Mouse (Mus musculus) kidney, postnatal 14 days (tissue): ENCODE results near the gene Tex12.

Experiments used
- DNase-seq: peaks from one replicate; pipeline ENCODE4 v3.0.0; 2022; ENCODE audit warnings: mixed read lengths

Tex12 gene

GRCm38 (mm10) chr9:50554241-50555093 lies 6.7 kb downstream of the Tex12 start, which contains the start of gene Il18:
Gene Il18 (plus strand): TSS chr9:50554827.
- peak; percentile 31 for DNase-seq

DNA sequence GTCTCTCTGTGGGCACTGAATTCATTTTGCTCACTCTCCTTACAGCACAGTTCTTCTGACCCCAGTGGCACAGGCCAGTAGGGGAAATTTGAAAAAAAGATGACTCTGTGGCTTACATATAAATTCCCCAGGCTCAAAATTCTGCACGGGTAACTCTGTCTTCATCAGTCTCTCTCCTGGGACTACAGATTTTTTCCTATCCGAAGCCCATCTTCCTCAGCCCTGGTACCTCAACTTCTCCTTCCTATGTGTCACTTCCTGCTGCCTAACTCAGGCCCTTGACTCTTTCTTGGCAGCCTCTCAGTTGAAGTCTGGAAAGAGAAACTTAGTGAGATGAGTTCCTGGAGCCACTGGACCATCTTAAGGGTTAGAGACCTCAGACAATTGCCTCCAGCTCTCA lies 7.6 kb downstream of the Tex12 start:
- DNase-seq: no peak

DNA sequence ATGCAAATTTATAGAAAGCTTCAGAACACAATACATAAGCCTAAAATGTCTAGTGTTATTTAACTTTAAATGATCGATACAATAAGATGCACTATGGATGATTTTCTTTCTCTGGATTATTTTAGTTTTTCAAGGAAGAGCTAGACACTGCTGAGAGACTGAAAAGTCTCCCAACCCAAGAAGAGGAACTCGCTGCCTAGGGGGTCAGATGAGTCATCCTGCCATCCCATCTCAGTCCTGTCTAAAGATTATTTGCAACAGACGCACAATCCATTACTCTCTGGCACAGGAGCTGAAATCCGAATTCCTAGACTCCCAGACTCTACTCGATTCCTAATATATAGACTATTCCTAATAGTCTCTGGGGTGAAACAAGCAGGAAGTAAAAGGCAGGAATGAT lies 8.9 kb downstream of the Tex12 start:
- DNase-seq: no peak

GRCm38 (mm10) chr9:50548936-50549335 lies 12.2 kb downstream of the Tex12 start:
- DNase-seq: no peak

DNA sequence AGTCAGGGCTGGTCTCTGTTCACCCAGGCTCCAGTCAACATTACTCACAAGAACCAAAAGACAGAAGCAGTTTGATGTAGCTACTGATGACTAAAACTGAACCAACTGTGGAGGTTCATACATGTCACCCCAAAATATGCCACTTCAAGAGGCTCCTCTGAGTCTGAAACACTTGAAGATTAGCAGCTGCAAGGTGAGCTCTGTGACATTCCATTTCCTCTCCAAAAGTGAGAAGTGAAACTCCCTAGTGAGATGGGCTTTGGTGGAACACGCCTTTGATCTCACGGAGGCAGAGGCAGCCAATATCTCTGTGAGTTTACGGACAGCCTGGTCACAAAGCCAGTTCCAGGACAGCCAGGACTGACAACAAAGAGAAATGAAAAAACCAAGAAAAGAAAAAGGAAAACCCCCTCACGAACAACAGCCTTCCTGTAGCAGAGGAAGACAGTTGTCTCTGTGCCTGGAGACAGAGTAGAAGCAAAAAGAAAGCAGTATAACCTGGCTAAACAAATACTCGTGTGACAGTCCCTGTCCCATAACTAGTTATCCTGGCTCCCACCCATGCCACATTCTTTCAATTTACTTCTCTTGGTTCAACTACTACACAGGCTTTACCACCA lies 13.2 kb downstream of the Tex12 start:
- DNase-seq: no peak

DNA sequence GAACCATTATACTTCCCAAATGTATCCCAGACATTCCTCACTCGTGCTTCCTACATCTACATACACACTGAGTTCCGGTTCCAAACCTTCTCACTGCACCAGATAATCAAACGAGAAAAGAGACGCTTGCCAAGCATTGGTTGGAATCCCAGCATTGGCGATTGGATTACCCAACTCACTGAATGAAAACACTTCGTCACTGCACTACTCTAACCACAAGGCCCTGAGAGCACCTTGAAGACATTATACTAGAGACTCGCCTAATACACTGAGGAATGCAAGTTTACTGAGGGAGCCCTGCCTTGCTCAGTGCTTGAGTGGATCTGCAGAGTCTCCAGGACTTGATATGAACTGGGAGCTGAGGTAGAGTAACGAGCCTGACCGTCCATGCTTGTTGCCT lies 18.7 kb downstream of the Tex12 start:
- DNase-seq: no peak

DNA sequence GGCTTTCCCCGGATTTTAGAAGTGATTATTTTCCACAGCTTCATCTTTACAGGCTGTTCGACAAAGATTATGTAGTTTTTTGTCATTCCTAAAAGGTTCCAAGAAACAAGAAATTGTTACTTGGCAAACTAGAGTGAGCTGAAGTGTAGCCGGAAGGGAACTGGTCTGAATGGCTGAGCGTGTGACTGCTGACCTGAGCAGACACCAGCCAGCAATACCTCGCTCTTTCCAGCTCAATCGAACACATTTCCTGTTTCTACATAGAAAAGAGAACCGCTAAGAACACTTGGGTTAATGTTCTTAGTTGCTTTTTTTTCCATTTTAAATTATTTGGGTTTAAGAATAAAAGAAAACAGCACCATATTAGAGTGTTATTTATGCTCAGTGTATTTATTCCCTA lies 21.0 kb downstream of the Tex12 start:
- DNase-seq: no peak

- no peak for DNase-seq
These were observed 23.8 kb downstream of the Tex12 start for GRCm38 (mm10) chr9:50537295-50537694.

DNA sequence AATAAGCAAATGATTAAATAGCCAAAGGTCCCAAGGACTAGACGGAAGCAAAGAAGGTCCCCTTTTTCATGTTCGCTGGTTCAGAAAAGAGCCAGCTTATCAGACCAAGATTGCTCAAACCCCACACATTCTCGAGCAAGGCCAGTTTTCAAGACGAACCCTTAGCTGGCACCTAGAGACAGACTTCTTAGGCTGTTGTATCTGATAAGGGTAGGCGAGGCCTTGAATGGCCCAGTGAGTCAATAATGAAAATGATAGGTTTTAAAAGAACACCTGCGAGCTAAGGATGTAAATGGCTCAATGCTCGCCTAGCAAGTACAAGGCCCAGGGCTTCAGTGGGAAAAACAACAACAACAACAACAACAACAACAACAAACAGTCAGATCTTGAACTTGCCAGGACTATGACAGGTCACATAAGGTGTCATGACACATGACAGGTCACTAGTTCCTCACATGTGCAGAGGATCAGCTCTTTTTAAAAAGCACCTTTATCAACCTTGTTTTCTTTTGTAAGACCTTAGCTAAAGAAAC lies 24.5 kb downstream of the Tex12 start:
- no peak for DNase-seq

GRCm38 (mm10) chr9:50535930-50536329 lies 25.2 kb downstream of the Tex12 start:
- no peak for DNase-seq

- DNase-seq: peak; percentile 13
These were observed 27.3 kb downstream of the Tex12 start for GRCm38 (mm10) chr9:50533791-50534190.

DNA sequence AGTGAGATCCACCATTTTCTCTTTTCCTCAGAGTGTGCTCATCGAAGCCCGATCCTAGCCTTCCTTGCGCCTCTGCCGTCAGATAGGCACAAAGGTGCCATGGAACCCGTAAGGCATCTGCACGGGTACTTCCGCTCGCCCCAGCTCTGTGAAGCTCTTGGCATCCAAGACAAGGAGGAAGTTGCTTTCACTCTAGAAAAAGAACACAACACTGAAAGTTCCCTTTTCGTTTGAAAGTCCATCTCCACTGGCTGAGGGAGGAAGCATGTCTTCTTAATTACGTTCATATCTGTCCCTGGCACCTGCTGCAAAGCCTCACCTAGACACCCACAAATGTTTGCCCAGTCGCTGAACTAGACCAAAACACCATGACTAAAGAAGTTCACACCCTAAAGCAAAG lies 27.8 kb downstream of the Tex12 start:
- DNase-seq: no peak

DNA sequence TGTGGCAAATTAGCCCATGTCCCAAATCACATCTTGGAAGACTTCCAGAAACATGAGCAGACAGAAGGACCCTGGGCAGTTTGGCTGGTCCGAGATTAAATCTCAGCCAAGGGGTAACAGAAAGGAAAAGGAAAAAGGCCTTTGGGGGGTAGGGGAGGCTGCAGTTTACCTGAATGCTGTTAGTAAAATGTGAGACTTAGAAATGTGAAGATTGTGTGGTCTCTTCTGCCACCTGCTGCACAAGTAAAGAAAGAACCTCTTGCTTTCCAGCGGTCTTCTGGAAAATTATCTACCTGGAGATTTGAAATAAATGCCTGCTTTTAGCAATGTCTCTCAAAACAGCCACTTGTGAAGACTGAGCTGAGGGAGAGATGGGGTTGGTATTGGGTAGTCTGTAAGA lies 30.2 kb downstream of the Tex12 start:
- peak; percentile 48 for DNase-seq

- DNase-seq: peak; percentile 98
These were observed 32.7 kb downstream of the Tex12 start, which contains the start of gene Pts for GRCm38 (mm10) chr9:50528293-50528892. Gene Pts (minus strand): TSS chr9:50528724.

DNA sequence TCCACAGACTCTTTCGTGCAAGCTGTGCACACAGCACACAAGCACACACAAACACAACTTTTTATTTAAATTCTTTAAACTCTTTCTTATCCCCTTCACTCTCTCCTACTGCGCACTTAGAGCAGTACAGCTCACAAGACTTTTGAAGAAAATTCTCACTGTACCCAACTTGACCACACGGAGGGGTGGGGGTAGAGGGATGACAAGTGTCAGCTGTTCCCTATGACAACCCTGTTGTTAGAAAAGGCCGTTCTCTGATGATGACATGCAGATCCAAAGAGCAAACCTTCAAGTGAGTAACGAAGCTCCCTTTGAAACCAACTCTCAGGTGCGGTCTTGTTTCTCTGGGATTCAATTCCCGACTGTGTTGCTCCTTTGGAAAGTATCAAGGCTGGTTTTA lies 33.3 kb downstream of the Tex12 start:
- DNase-seq: no peak

GRCm38 (mm10) chr9:50525585-50525984 lies 35.5 kb downstream of the Tex12 start:
- no peak for DNase-seq

DNA sequence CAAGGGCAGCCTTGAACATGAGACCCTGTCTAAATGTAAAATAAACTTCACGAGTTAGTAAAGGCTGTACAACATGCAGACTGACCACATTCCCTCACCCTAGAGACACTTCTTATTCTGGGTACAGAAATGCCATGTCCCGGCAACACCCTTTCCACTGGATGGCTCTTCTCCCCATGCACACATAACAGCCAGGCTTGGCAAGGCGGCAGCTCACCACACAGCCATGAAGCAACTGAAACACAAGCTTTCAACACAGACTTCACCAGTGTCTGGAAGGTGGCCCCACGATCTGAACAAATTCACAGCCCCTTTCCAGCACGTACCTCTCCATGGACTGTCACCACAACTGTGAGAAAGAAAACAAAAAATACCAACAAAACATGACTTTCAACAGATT lies 36.2 kb downstream of the Tex12 start:
- no peak for DNase-seq

DNA sequence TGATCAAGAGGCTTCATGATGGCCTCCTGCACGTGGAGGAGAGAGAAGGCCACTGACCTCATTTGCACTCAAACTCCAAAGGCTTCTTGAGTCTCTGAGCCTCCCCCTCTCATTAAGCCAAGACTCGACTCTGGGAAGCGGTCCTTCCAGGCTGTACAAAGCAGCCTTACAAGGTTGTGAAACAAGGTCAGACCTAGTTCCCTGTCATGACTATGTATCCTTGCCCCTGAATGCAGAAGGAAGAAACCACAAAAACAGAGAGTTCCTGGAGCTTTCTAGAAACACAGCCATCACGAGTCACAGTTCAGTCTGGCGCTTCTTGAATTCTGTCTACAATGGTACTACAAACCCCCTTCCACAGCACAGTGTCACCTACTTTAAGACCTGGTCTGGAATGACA lies 38.6 kb downstream of the Tex12 start:
- DNase-seq: no peak

- DNase-seq: no peak
These were observed 39.6 kb downstream of the Tex12 start for GRCm38 (mm10) chr9:50521562-50521961.

GRCm38 (mm10) chr9:50520748-50521147 lies 40.4 kb downstream of the Tex12 start:
- no peak for DNase-seq

DNA sequence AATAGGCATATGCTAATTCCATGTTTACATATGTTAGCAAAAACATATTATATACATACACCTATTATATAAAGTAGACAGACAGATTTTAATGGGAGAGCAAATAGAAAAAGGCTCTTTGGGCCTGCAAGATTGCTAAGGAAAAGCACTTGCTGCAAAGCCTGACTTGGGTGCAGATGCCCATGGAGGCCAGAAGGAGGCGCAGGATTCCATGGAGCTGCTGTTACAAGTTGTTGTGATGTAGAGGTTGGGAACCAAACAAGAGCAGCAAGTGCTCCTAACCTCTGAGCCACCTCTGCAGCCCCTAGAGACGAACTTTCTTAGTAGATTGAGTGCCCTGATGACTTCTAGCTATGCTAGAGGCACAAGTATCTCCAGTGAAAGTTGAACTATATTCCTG lies 42.3 kb downstream of the Tex12 start:
- no peak for DNase-seq

- DNase-seq: no peak
These were observed 45.7 kb downstream of the Tex12 start for GRCm38 (mm10) chr9:50515462-50515861.

GRCm38 (mm10) chr9:50507570-50507969 lies 53.6 kb downstream of the Tex12 start:
- no peak for DNase-seq
